In genomic region chr16:37715173-37715572, GRCm38 (mm10) we compare ENCODE assay signal across 10 mouse cellular contexts.
A peak's percentile ranks its signal among the peaks of the same experiment; 100 is the strongest.
DNase-seq lines count a peak whose midpoint lies in the region; ATAC-seq lines count a peak whose summit lies in the region.
"Had no signal": no experiment of that assay in that cellular context is flagged by ENCODE, and none has a peak within 500 bp of the region (broad histone marks: within the 10 kb centered on the region; RNA-seq: fewer than 3 reads in every experiment).

No protein-coding gene starts in this region.

- peaks cover 4% of the 10 kb centered on the region; the same call in 1 of the 2 replicates for H3K4me1 ChIP-seq in hindbrain, embryonic 15.5 days (replicated peaks)
- H3K4me1 ChIP-seq in hindbrain, embryonic 14.5 days (replicated peaks; ENCODE audit: control insufficient read depth, insufficient read depth, low read length) = no peaks in the 10 kb centered on the region
- H3K4me1 ChIP-seq in lung, embryonic 16.5 days (replicated peaks; ENCODE audit: control insufficient read depth, insufficient read depth, low read length) = no peaks in the 10 kb centered on the region
- H3K4me1 ChIP-seq in forebrain, embryonic 16.5 days (replicated peaks; ENCODE audit: control insufficient read depth, insufficient read depth, low read length) = peaks cover 2% of the 10 kb centered on the region; the same call in 1 of the 2 replicates
- peaks cover 3% of the 10 kb centered on the region; the same call in 1 of the 2 replicates for H3K4me1 ChIP-seq in stomach, embryonic 16.5 days (ENCODE audit: control insufficient read depth, insufficient read depth, low read length)

- peak; percentile 45; the same call in 1 of the 2 replicates for ATAC-seq in hindbrain, embryonic 15.5 days (ENCODE audit: low FRiP score, low read depth)
- no peak for ATAC-seq in hindbrain, embryonic 14.5 days (ENCODE audit: low FRiP score)
- peak; percentile 54 for ATAC-seq in lung, embryonic 16.5 days (ENCODE audit: low read depth)
- peak; percentile 49; the same call in 1 of the 2 replicates for ATAC-seq in forebrain, embryonic 16.5 days
- ATAC-seq in stomach, embryonic 16.5 days (ENCODE audit: insufficient read depth, low FRiP score) = peak; percentile 73; the same call in 1 of the 2 replicates
- ATAC-seq in megakaryocyte, adult 5-6 weeks (ENCODE audit: poor library complexity, severe bottlenecking) = no peak
- ATAC-seq: lung, postnatal 0 days had no signal

- H3K4me2 ChIP-seq in hindbrain, embryonic 15.5 days = no peak overlapping the region
- H3K4me2 ChIP-seq in hindbrain, embryonic 14.5 days (replicated peaks) = no peak overlapping the region
- no peak overlapping the region for H3K4me2 ChIP-seq in lung, embryonic 16.5 days (ENCODE audit: low read depth, low read length)
- no peak overlapping the region for H3K4me2 ChIP-seq in forebrain, embryonic 16.5 days (ENCODE audit: low read length)
- no peak overlapping the region for H3K4me2 ChIP-seq in stomach, embryonic 16.5 days (ENCODE audit: low read depth, low read length)

- H3K9me3 ChIP-seq in hindbrain, embryonic 15.5 days = no peaks in the 10 kb centered on the region
- H3K9me3 ChIP-seq in hindbrain, embryonic 14.5 days (ENCODE audit: control insufficient read depth, low read length) = no peaks in the 10 kb centered on the region
- no peaks in the 10 kb centered on the region for H3K9me3 ChIP-seq in lung, embryonic 16.5 days (ENCODE audit: control insufficient read depth, low read length)
- no peaks in the 10 kb centered on the region for H3K9me3 ChIP-seq in forebrain, embryonic 16.5 days (ENCODE audit: control insufficient read depth, low read length)
- no peaks in the 10 kb centered on the region for H3K9me3 ChIP-seq in stomach, embryonic 16.5 days (replicated peaks; ENCODE audit: control insufficient read depth, low read length)

- DNase-seq in hindbrain, embryonic 14.5 days (ENCODE audit: low spot score) = no peak
- DNase-seq in lung, postnatal 25 days (ENCODE audit: low spot score) = no peak
- DNase-seq: gastrocnemius, adult 2 months had no signal

- H3K27ac ChIP-seq in hindbrain, embryonic 15.5 days (replicated peaks) = 0 out of 2 replicates have a peak overlapping the region, but pooled peaks have one; percentile 1
- H3K27ac ChIP-seq in hindbrain, embryonic 14.5 days = no peak overlapping the region; the same call in 1 of the 2 replicates
- no peak overlapping the region for H3K27ac ChIP-seq in lung, embryonic 16.5 days (ENCODE audit: low read length)
- H3K27ac ChIP-seq in forebrain, embryonic 16.5 days (ENCODE audit: low read length) = peak overlapping the region; percentile 65
- H3K27ac ChIP-seq in stomach, embryonic 16.5 days (ENCODE audit: low read length) = peak overlapping the region; percentile 64
- H3K27ac ChIP-seq: gastrocnemius, adult 2 months; layer of hippocampus, adult 2 months had no signal

- WGBS in hindbrain, embryonic 15.5 days = 39% methylated on average over 7 of the region's 7 CpGs
- WGBS in hindbrain, embryonic 14.5 days = 38% methylated on average over 7 of the region's 7 CpGs
- 36% methylated on average over 7 of the region's 7 CpGs for WGBS in lung, embryonic 16.5 days
- 44% methylated on average over 7 of the region's 7 CpGs for WGBS in forebrain, embryonic 16.5 days
- 34% methylated on average over 7 of the region's 7 CpGs for WGBS in stomach, embryonic 16.5 days

- no peaks in the 10 kb centered on the region for H3K27me3 ChIP-seq in hindbrain, embryonic 15.5 days
- H3K27me3 ChIP-seq in hindbrain, embryonic 14.5 days (ENCODE audit: control insufficient read depth, insufficient read depth, low read length) = no peaks in the 10 kb centered on the region
- no peaks in the 10 kb centered on the region for H3K27me3 ChIP-seq in lung, embryonic 16.5 days (ENCODE audit: control insufficient read depth, insufficient read depth, low read depth, low read length)
- no peaks in the 10 kb centered on the region for H3K27me3 ChIP-seq in forebrain, embryonic 16.5 days (replicated peaks; ENCODE audit: control insufficient read depth, insufficient read depth, low read length)
- no peaks in the 10 kb centered on the region for H3K27me3 ChIP-seq in stomach, embryonic 16.5 days (ENCODE audit: control insufficient read depth, insufficient read depth, low read length)

- H3K4me3 ChIP-seq in hindbrain, embryonic 15.5 days = no peak overlapping the region
- H3K4me3 ChIP-seq in hindbrain, embryonic 14.5 days (replicated peaks; ENCODE audit: low read length) = no peak overlapping the region
- H3K4me3 ChIP-seq in lung, embryonic 16.5 days (ENCODE audit: low read length) = no peak overlapping the region
- H3K4me3 ChIP-seq in forebrain, embryonic 16.5 days (replicated peaks; ENCODE audit: low read length) = no peak overlapping the region
- H3K4me3 ChIP-seq in stomach, embryonic 16.5 days (replicated peaks; ENCODE audit: low read length) = no peak overlapping the region
- H3K4me3 ChIP-seq: gastrocnemius, adult 2 months; layer of hippocampus, adult 2 months had no signal

- H3K36me3 ChIP-seq in hindbrain, embryonic 15.5 days = no peaks in the 10 kb centered on the region
- no peaks in the 10 kb centered on the region for H3K36me3 ChIP-seq in hindbrain, embryonic 14.5 days (replicated peaks; ENCODE audit: control insufficient read depth, insufficient read depth)
- no peaks in the 10 kb centered on the region for H3K36me3 ChIP-seq in lung, embryonic 16.5 days (ENCODE audit: control insufficient read depth, insufficient read depth, low read length)
- no peaks in the 10 kb centered on the region for H3K36me3 ChIP-seq in forebrain, embryonic 16.5 days (ENCODE audit: control insufficient read depth, insufficient read depth)
- H3K36me3 ChIP-seq in stomach, embryonic 16.5 days (ENCODE audit: control insufficient read depth, insufficient read depth, low read length) = no peaks in the 10 kb centered on the region

- no peak overlapping the region for H3K9ac ChIP-seq in hindbrain, embryonic 15.5 days
- no peak overlapping the region for H3K9ac ChIP-seq in hindbrain, embryonic 14.5 days
- H3K9ac ChIP-seq in lung, embryonic 16.5 days (ENCODE audit: low read length) = no peak overlapping the region
- H3K9ac ChIP-seq in forebrain, embryonic 16.5 days (replicated peaks; ENCODE audit: low read depth, low read length) = no peak overlapping the region
- no peak overlapping the region for H3K9ac ChIP-seq in stomach, embryonic 16.5 days (ENCODE audit: low read length)

Comparison
In these comparisons a context has a peak if more than half of its experiments do, and no peak if none do; other contexts are left out.
1. ATAC-seq: peak in hindbrain, embryonic 15.5 days (single experiment), lung, embryonic 16.5 days (single experiment), forebrain, embryonic 16.5 days (single experiment) and stomach, embryonic 16.5 days (single experiment); none in hindbrain, embryonic 14.5 days (single experiment) and megakaryocyte, adult 5-6 weeks (single experiment).
2. H3K27ac ChIP-seq: peak in hindbrain, embryonic 15.5 days (single experiment), forebrain, embryonic 16.5 days (single experiment) and stomach, embryonic 16.5 days (single experiment); none in hindbrain, embryonic 14.5 days (single experiment) and lung, embryonic 16.5 days (single experiment).